Mouse (Mus musculus) layer of hippocampus, adult 18-20 months (tissue): ENCODE results near the gene Rhod. TPM values are rescaled to one million over a fixed set of nuclear protein-coding genes. Genes with fewer than 3 reads are reported as not detected.
"Not testable (repeated sequence)": the region's sequence is repeated elsewhere in the genome, so short reads cannot be mapped to it uniquely, and the experiment has no call there.

Experiments
- DNase-seq, 2 experiments: peaks; one replicate each; pipeline ENCODE4 v3.0.0; 2022; ENCODE audit warnings: low spot score in 2 of 2
- total RNA-seq, 2 experiments: library from RNA; stranded (reverse); gene quantifications; 2 replicates each; pipeline ENCODE4 v1.2.3; 2021

Gene Rhod
- total RNA-seq, 2 experiments from 2014 or later: 1.0 to 1.2 TPM

GRCm38 (mm10) chr19:4417183-4417582 is 22.0 kb downstream of the Rhod start:
- peak in 1 of 2 experiments; percentile 67 for DNase-seq

- DNase-seq: no peak
Measured at GRCm38 (mm10) chr19:4414631-4415030, 24.6 kb downstream of the Rhod start.

- no peak for DNase-seq
Measured at GRCm38 (mm10) chr19:4409062-4409461, 30.2 kb downstream of the Rhod start.

GRCm38 (mm10) chr19:4404840-4405239 is 34.4 kb downstream of the Rhod start:
- DNase-seq: no peak

- no peak for DNase-seq
Measured at GRCm38 (mm10) chr19:4398959-4399358, 40.3 kb downstream of the Rhod start.

GRCm38 (mm10) chr19:4398630-4398948 is 40.6 kb downstream of the Rhod start:
- no peak for DNase-seq

GRCm38 (mm10) chr19:4397798-4398629 is 41.2 kb downstream of the Rhod start, which contains the start of gene Kdm2a:
Gene Kdm2a (minus strand): TSS chr19:4398285.
- DNase-seq: peak; percentile 17 to 46

GRCm38 (mm10) chr19:4396998-4397797 is 42.0 kb downstream of the Rhod start:
- DNase-seq: peak; percentile 93 to 96

- peak in 1 of 2 experiments; percentile 22 for DNase-seq
Measured at GRCm38 (mm10) chr19:4396081-4396997, 42.9 kb downstream of the Rhod start.

- no peak for DNase-seq
Measured at GRCm38 (mm10) chr19:4387276-4387675, 52.0 kb downstream of the Rhod start.

GRCm38 (mm10) chr19:4385026-4385425 is 54.2 kb downstream of the Rhod start:
- DNase-seq: no peak

GRCm38 (mm10) chr19:4384322-4384721 is 54.9 kb downstream of the Rhod start:
- DNase-seq: no peak

- no peak for DNase-seq
Measured at GRCm38 (mm10) chr19:4383306-4383705, 55.9 kb downstream of the Rhod start.

- not testable (repeated sequence) for DNase-seq
Measured at GRCm38 (mm10) chr19:4382303-4382702, 56.9 kb downstream of the Rhod start.

Other genes starting within 250 kb of the Rhod start
- gene Tbc1d10c, start 248.1 kb downstream of the Rhod start, total RNA-seq: 1 to 10 TPM in 1 of 2 experiments, under 1 TPM in 1; 0.52 to 1.0 TPM
- 100 to 1,000 TPM; 268 TPM for gene Ppp1ca, start 247.4 kb downstream of the Rhod start, total RNA-seq
- gene Rad9a, start 237.8 kb downstream of the Rhod start, total RNA-seq: 1 to 10 TPM; 7.9 to 9.6 TPM
- under 1 TPM; 0.38 to 0.57 TPM for gene Clcf1, start 225.2 kb downstream of the Rhod start, total RNA-seq
- gene AC109138.7, start 225.1 kb downstream of the Rhod start, total RNA-seq: not detected
- 10 to 100 TPM; 14.4 to 16.5 TPM for gene Pold4, start 207.5 kb downstream of the Rhod start, total RNA-seq
- 10 to 100 TPM; 49.5 to 49.6 TPM for gene Ssh3, start 170.3 kb downstream of the Rhod start, total RNA-seq
- gene Ankrd13d, start 156.3 kb downstream of the Rhod start, total RNA-seq: 10 to 100 TPM; 58.5 to 59.2 TPM
- 100 to 1,000 TPM; 184 to 192 TPM for gene Grk2, start 133.2 kb downstream of the Rhod start, total RNA-seq
- 10 to 100 TPM; 74.2 to 88.4 TPM for gene Kdm2a, start 41.1 kb downstream of the Rhod start, total RNA-seq
- gene Syt12, start 38.0 kb upstream of the Rhod start, total RNA-seq: 10 to 100 TPM; 28.5 to 30.3 TPM
- not detected for gene 2010003K11Rik, start 59.2 kb upstream of the Rhod start, total RNA-seq
- gene Pcx, start 71.0 kb upstream of the Rhod start, total RNA-seq: 10 to 100 TPM; 66.2 to 67.1 TPM
- 10 to 100 TPM; 35.2 to 35.6 TPM for gene Lrfn4, start 176.2 kb upstream of the Rhod start, total RNA-seq
- 10 to 100 TPM; 23.1 to 28.3 TPM for gene Rce1, start 186.2 kb upstream of the Rhod start, total RNA-seq